Mouse (Mus musculus) CH12.LX (cell line): ENCODE data around the gene Arhgef10l. TPM values are rescaled to one million over a fixed set of nuclear protein-coding genes. Genes with fewer than 3 reads are reported as not detected.

Experiments used
- DNase-seq: peaks from one replicate; pipeline ENCODE4 v3.0.0-alpha.2; 2013; ENCODE audit errors: extremely low read depth
- H3K27ac ChIP-seq: 2 replicates; pipeline ENCODE4 v1.5.1; 2012; ENCODE audit warnings: low read depth, mild to moderate bottlenecking, control low read depth, moderate library complexity; ENCODE audit not compliant: insufficient read depth
- H3K27me3 ChIP-seq: replicated peaks from 2 replicates; pipeline ENCODE3; 2012; ENCODE audit warnings: inconsistent platforms
- H3K36me3 ChIP-seq, 2 experiments: replicated peaks in 1 of 2; 2 replicates each; pipeline versions ENCODE3 to v1.6.1; 2012; ENCODE audit warnings: inconsistent platforms in 1 of 2, low read length in 1 of 2, mild to moderate bottlenecking in 1 of 2, mixed read lengths in 1 of 2, moderate library complexity in 1 of 2; ENCODE audit not compliant: control insufficient read depth in 1 of 2, insufficient read depth in 1 of 2
- H3K4me1 ChIP-seq, 2 experiments: 2 replicates each; pipeline ENCODE4 v1.6.1; 2012; ENCODE audit warnings: inconsistent platforms in 1 of 2, moderate library complexity in 1 of 2; ENCODE audit not compliant: insufficient read depth in 2 of 2, control insufficient read depth in 1 of 2
- H3K4me2 ChIP-seq: 2 replicates; pipeline ENCODE4 v1.6.1; 2012; ENCODE audit warnings: low read depth, mild to moderate bottlenecking, control low read depth; ENCODE audit not compliant: poor library complexity, insufficient read depth, severe bottlenecking
- H3K4me3 ChIP-seq, 3 experiments: fragments of 150-350 bp in 1 of 3; sonication (generic) in 1 of 3; replicated peaks in 1 of 3; 2 replicates each; pipeline versions ENCODE3 to v1.5.1; 2011 to 2012; ENCODE audit warnings: low read depth in 2 of 3, low read length in 2 of 3, mild to moderate bottlenecking in 2 of 3, moderate library complexity in 2 of 3, control low read depth in 1 of 3, improper control_type of control experiment in 1 of 3, inconsistent platforms in 1 of 3, mixed read lengths in 1 of 3; ENCODE audit not compliant: poor library complexity in 1 of 3
- H3K79me2 ChIP-seq: replicated peaks from 2 replicates; pipeline ENCODE4 v1.6.1; 2012; ENCODE audit warnings: mild to moderate bottlenecking, moderate library complexity; ENCODE audit not compliant: control insufficient read depth, poor library complexity, insufficient read depth, severe bottlenecking; ENCODE audit errors: extremely low read depth
- H3K9ac ChIP-seq: 2 replicates; pipeline ENCODE4 v1.6.1; 2012; ENCODE audit warnings: low read depth, mild to moderate bottlenecking, control low read depth, moderate library complexity; ENCODE audit not compliant: insufficient read depth
- H3K9me3 ChIP-seq: replicated peaks from 2 replicates; pipeline ENCODE3; 2012; ENCODE audit warnings: low read length, inconsistent platforms, mixed read lengths
- CHD1 ChIP-seq: IDR thresholded peaks from 2 replicates; pipeline ENCODE4 v1.6.1; 2012; ENCODE audit warnings: low read depth, low read length, improper control_type of control experiment, inconsistent platforms
- CHD2 ChIP-seq: IDR thresholded peaks from 2 replicates; pipeline ENCODE4 v1.6.1; 2011; ENCODE audit warnings: low read length, improper control_type of control experiment
- E2F4 ChIP-seq: IDR thresholded peaks from 2 replicates; pipeline ENCODE4 v1.6.1; 2011; ENCODE audit warnings: low read depth, low read length, improper control_type of control experiment; ENCODE audit not compliant: insufficient replicate concordance
- ELF1 ChIP-seq: IDR thresholded peaks from 2 replicates; pipeline ENCODE4 v1.6.1; 2014; ENCODE audit warnings: low read depth, mild to moderate bottlenecking, inconsistent platforms, low read length, improper control_type of control experiment
- EP300 ChIP-seq: IDR thresholded peaks from 2 replicates; pipeline ENCODE4 v1.6.1; 2011; ENCODE audit warnings: low read length, improper control_type of control experiment
- ETS1 ChIP-seq: conservative IDR thresholded peaks from 2 replicates; pipeline ENCODE4 v1.6.1; 2012; ENCODE audit warnings: low read depth, mild to moderate bottlenecking, inconsistent platforms, low read length, improper control_type of control experiment, moderate library complexity
- GABPA ChIP-seq: IDR thresholded peaks from 2 replicates; pipeline ENCODE4 v1.6.1; 2012; ENCODE audit warnings: low read depth, low read length, improper control_type of control experiment, inconsistent platforms; ENCODE audit not compliant: insufficient replicate concordance
- HCFC1 ChIP-seq: IDR thresholded peaks from 2 replicates; pipeline ENCODE4 v1.6.1; 2012; ENCODE audit warnings: low read depth, mild to moderate bottlenecking, inconsistent platforms, low read length, improper control_type of control experiment
- IRF4 ChIP-seq: IDR thresholded peaks from 2 replicates; pipeline ENCODE4 v1.6.1; 2014; ENCODE audit warnings: low read depth, mild to moderate bottlenecking, inconsistent platforms, low read length, improper control_type of control experiment
- JUN ChIP-seq: IDR thresholded peaks from 2 replicates; pipeline ENCODE4 v1.6.1; 2011; ENCODE audit warnings: low read depth, mild to moderate bottlenecking, low read length, improper control_type of control experiment, moderate library complexity; ENCODE audit not compliant: insufficient read depth
- JUND ChIP-seq: conservative IDR thresholded peaks from 2 replicates; pipeline ENCODE4 v1.6.1; 2011; ENCODE audit warnings: low read depth, low read length, improper control_type of control experiment
- KAT2A ChIP-seq: IDR thresholded peaks from 2 replicates; pipeline ENCODE4 v1.6.1; 2012; ENCODE audit warnings: low read length, improper control_type of control experiment, inconsistent platforms; ENCODE audit not compliant: insufficient replicate concordance
- MAFK ChIP-seq: IDR thresholded peaks from 2 replicates; pipeline ENCODE4 v1.6.1; 2011; ENCODE audit warnings: low read length, improper control_type of control experiment; ENCODE audit not compliant: insufficient replicate concordance
- MAZ ChIP-seq: IDR thresholded peaks from 2 replicates; pipeline ENCODE4 v1.6.1; 2012; ENCODE audit warnings: low read depth, mild to moderate bottlenecking, inconsistent platforms, low read length, improper control_type of control experiment, moderate library complexity
- MYC ChIP-seq: IDR thresholded peaks from 2 replicates; pipeline ENCODE4 v1.6.1; 2011; ENCODE audit warnings: low read depth, mild to moderate bottlenecking, improper control_type of control experiment, low read length
- NELFE ChIP-seq: IDR thresholded peaks from 2 replicates; pipeline ENCODE4 v1.6.1; 2011; ENCODE audit warnings: low read depth, low read length, improper control_type of control experiment
- NRF1 ChIP-seq: IDR thresholded peaks from 2 replicates; pipeline ENCODE4 v1.6.1; 2014; ENCODE audit warnings: low read depth, mild to moderate bottlenecking, inconsistent platforms, low read length, improper control_type of control experiment, moderate library complexity
- PAX5 ChIP-seq: IDR thresholded peaks from 2 replicates; pipeline ENCODE4 v1.6.1; 2012; ENCODE audit warnings: low read length, inconsistent platforms, mixed read lengths
- POLR2AphosphoS2 ChIP-seq: IDR thresholded peaks from 2 replicates; pipeline ENCODE4 v1.6.1; 2011; ENCODE audit warnings: low read depth, low read length, improper control_type of control experiment
- RCOR1 ChIP-seq: conservative IDR thresholded peaks from 2 replicates; pipeline ENCODE4 v1.6.1; 2012; ENCODE audit warnings: low read depth, mild to moderate bottlenecking, inconsistent platforms, low read length, improper control_type of control experiment
- SIN3A ChIP-seq: IDR thresholded peaks from 2 replicates; pipeline ENCODE4 v1.6.1; 2012; ENCODE audit warnings: low read length, improper control_type of control experiment, inconsistent platforms
- SMC3 ChIP-seq: IDR thresholded peaks from 2 replicates; pipeline ENCODE4 v1.6.1; 2011; ENCODE audit warnings: low read depth, low read length, improper control_type of control experiment
- TBP ChIP-seq: conservative IDR thresholded peaks from 2 replicates; pipeline ENCODE4 v1.6.1; 2011; ENCODE audit warnings: low read depth, low read length, improper control_type of control experiment
- UBTF ChIP-seq: IDR thresholded peaks from 2 replicates; pipeline ENCODE4 v1.6.1; 2012; ENCODE audit warnings: low read depth, mild to moderate bottlenecking, inconsistent platforms, low read length, improper control_type of control experiment, moderate library complexity
- USF1 ChIP-seq: IDR thresholded peaks from 2 replicates; pipeline ENCODE4 v1.6.1; 2014; ENCODE audit warnings: low read depth, mild to moderate bottlenecking, inconsistent platforms, low read length, improper control_type of control experiment
- USF2 ChIP-seq: conservative IDR thresholded peaks from 2 replicates; pipeline ENCODE4 v1.6.1; 2011; ENCODE audit warnings: low read depth, low read length, improper control_type of control experiment
- ZC3H11A ChIP-seq: IDR thresholded peaks from 2 replicates; pipeline ENCODE4 v1.6.1; 2012; ENCODE audit warnings: low read depth, mild to moderate bottlenecking, inconsistent platforms, low read length, improper control_type of control experiment
- ZKSCAN1 ChIP-seq: IDR thresholded peaks from 2 replicates; pipeline ENCODE4 v1.6.1; 2012; ENCODE audit warnings: low read depth, inconsistent platforms, low read length, improper control_type of control experiment, borderline replicate concordance
- ZMIZ1 ChIP-seq: IDR thresholded peaks from 2 replicates; pipeline ENCODE4 v1.6.1; 2012; ENCODE audit warnings: low read depth, mild to moderate bottlenecking, inconsistent platforms, low read length, improper control_type of control experiment
- ZNF384 ChIP-seq: IDR thresholded peaks from 2 replicates; pipeline ENCODE4 v1.6.1; 2012; ENCODE audit warnings: low read depth, low read length, improper control_type of control experiment, inconsistent platforms
- dilution Hi-C: fragments of 300-500 bp; cut with MboI; formaldehyde crosslinking; loops from 2 replicates; pipeline ENCODE4 v1.14.3; 2020; ENCODE audit warnings: low sequenced_read_pairs; ENCODE audit not compliant: extremely low pct_unique_long_range_greater_than_20kb, extremely low pct_ligation_motif_present
- in situ Hi-C: fragments of 300-500 bp; cut with MboI; formaldehyde crosslinking; loops from 3 replicates; pipeline ENCODE4 v1.14.3; 2019; ENCODE audit warnings: low sequenced_read_pairs, low pct_ligation_motif_present, low pct_unique_long_range_greater_than_20kb, mixed read lengths
- polyA plus RNA-seq: library from polyadenylated mRNA; unstranded; fragments of >175 nt; gene quantifications from 2 replicates; pipeline ENCODE4 v1.2.1, GENCODE M21; 2012; ENCODE audit warnings: low read depth; ENCODE audit not compliant: insufficient read length
- total RNA-seq, 2 experiments: library from RNA; depleted of rRNA; stranded (reverse); fragments of 300-350 nt in 1 of 2; fragments of >200 nt in 1 of 2; gene quantifications; 2 replicates each; pipeline ENCODE4 v1.2.3; 2012 to 2014

The Arhgef10l gene
- total and polyA plus RNA-seq, 3 experiments = 4.5 to 15.8 (median 10.2) TPM

- no peak for TF ChIP-seq SMC3
- TF ChIP-seq RCOR1 = no peak
- no peak for TF ChIP-seq NELFE
- no peak for TF ChIP-seq GABPA
- TF ChIP-seq MAFK = no peak
- TF ChIP-seq USF2 = no peak
- TF ChIP-seq NRF1 = no peak
- TF ChIP-seq ZKSCAN1 = no peak
- no peak for TF ChIP-seq CHD1
- TF ChIP-seq ZNF384 = no peak
- TF ChIP-seq CHD2 = no peak
- dilution Hi-C loops (no loop called here), in situ Hi-C loops (no loop called here)
- DNase-seq = peak; percentile 14
- H3K4me3 ChIP-seq = peak overlapping the region in 2 of 3 experiments; percentile 13 to 29
- H3K4me2 ChIP-seq = no peak overlapping the region
- H3K4me1 ChIP-seq = peaks cover 58 to 78% of the 10 kb centered on the region in 2 experiments
- no peak overlapping the region for H3K9ac ChIP-seq
- H3K27ac ChIP-seq = peak overlapping the region; percentile 26
- H3K27me3 ChIP-seq = no peaks in the 10 kb centered on the region
- H3K9me3 ChIP-seq = no peaks in the 10 kb centered on the region
- peaks cover 0 to 77% of the 10 kb centered on the region in 2 experiments for H3K36me3 ChIP-seq
- no peaks in the 10 kb centered on the region for H3K79me2 ChIP-seq
Measured at GRCm38 (mm10) chr4:140567911-140568480, 97.8 kb downstream of the Arhgef10l start.

- Histone ChIP-seq H3K4me3 (no peak overlapping the region), H3K4me2 (peak overlapping the region; percentile 23; the same call in 1 of the 2 replicates), H3K36me3 (peaks cover 3 to 78% of the 10 kb centered on the region in 2 experiments), H3K27ac (peak overlapping the region; percentile 75), H3K9me3 (peaks cover 10% of the 10 kb centered on the region), H3K9ac (no peak overlapping the region; the same call in 1 of the 2 replicates), H3K79me2 (no peaks in the 10 kb centered on the region), H3K4me1 (peaks cover 49 to 66% of the 10 kb centered on the region in 2 experiments), H3K27me3 (no peaks in the 10 kb centered on the region)
- in situ Hi-C loops = no loop called here
- DNase-seq = peak; percentile 92
- dilution Hi-C loops = no loop called here
- TF ChIP-seq TBP (no peak), KAT2A (peak; percentile 59; the same call in 1 of the 2 replicates), EP300 (peak; percentile 98), PAX5 (no peak), MYC (peak; percentile 75), SMC3 (peak; percentile 7; the same call in 1 of the 2 replicates), IRF4 (peak; percentile 100), E2F4 (no peak), ZKSCAN1 (no peak), GABPA (no peak), JUND (peak; percentile 69), CHD1 (no peak), ZMIZ1 (no peak), USF2 (no peak), UBTF (no peak; the same call in 1 of the 2 replicates), HCFC1 (peak; percentile 52), POLR2AphosphoS2 (no peak), JUN (peak; percentile 77), CHD2 (peak; percentile 76), ETS1 (peak; percentile 99), USF1 (no peak), MAFK (peak; percentile 75; the same call in 1 of the 2 replicates), SIN3A (peak; percentile 62), ELF1 (no peak; the same call in 1 of the 2 replicates), RCOR1 (peak; percentile 100), MAZ (peak; percentile 77), ZC3H11A (no peak), NELFE (no peak)
Measured at GRCm38 (mm10) chr4:140566785-140567184, 99.0 kb downstream of the Arhgef10l start.
